Mouse (Mus musculus) heart, embryonic 11.5 days (tissue): ENCODE measurements around the gene Gm20388. TPM values are rescaled to one million over a fixed set of nuclear protein-coding genes. Genes with fewer than 3 reads are reported as not detected.

Source experiments
- ATAC-seq: fragments of 200-750 bp; cut with Nextera tagmentation; replicated peaks from 2 replicates; pipeline ENCODE4 v1.8.0; 2017; ENCODE audit warnings: moderate library complexity; ENCODE audit not compliant: insufficient number of reproducible peaks, low FRiP score, low TSS enrichment
- H3K27ac ChIP-seq: fragments of 300-500 bp; sonication (generic); 2 replicates; pipeline ENCODE4 v1.5.1; 2014; ENCODE audit warnings: mild to moderate bottlenecking, low read depth, low read length
- H3K27me3 ChIP-seq: fragments of 300-500 bp; sonication (generic); 2 replicates; pipeline ENCODE4 v1.6.1; 2014; ENCODE audit warnings: mild to moderate bottlenecking, low read length, mixed read lengths; ENCODE audit not compliant: control insufficient read depth, insufficient read depth
- H3K36me3 ChIP-seq: fragments of 300-500 bp; sonication (generic); 2 replicates; pipeline ENCODE4 v1.6.1; 2014; ENCODE audit warnings: mild to moderate bottlenecking, low read length, moderate library complexity, mixed read lengths; ENCODE audit not compliant: control insufficient read depth, insufficient read depth
- H3K4me1 ChIP-seq: fragments of 300-500 bp; sonication (generic); 2 replicates; pipeline ENCODE4 v1.6.1; 2014; ENCODE audit warnings: low read length; ENCODE audit not compliant: control insufficient read depth, insufficient read depth
- H3K4me2 ChIP-seq: fragments of 300-500 bp; sonication (generic); 2 replicates; pipeline ENCODE4 v1.6.1; 2014; ENCODE audit warnings: mild to moderate bottlenecking, moderate library complexity
- H3K4me3 ChIP-seq: fragments of 300-500 bp; sonication (generic); 2 replicates; pipeline ENCODE4 v1.5.1; 2014; ENCODE audit warnings: low read depth, low read length
- H3K9ac ChIP-seq: fragments of 300-500 bp; sonication (generic); 2 replicates; pipeline ENCODE4 v1.6.1; 2014; ENCODE audit warnings: mild to moderate bottlenecking, low read depth, low read length, moderate library complexity
- H3K9me3 ChIP-seq: fragments of 300-500 bp; sonication (generic); replicated peaks from 2 replicates; pipeline ENCODE4 v1.6.1; 2016; ENCODE audit warnings: low read length; ENCODE audit not compliant: control insufficient read depth
- WGBS: fragments of 180-500 bp; shearing (Covaris S2); extraction: QIAGEN DNeasy Blood & Tissue Kit; methylation state at CpG from one replicate; pipeline ENCODE4 v1.1.7; 2014; ENCODE audit not compliant: insufficient replicate concordance; 5-methylcytosine and 5-hydroxymethylcytosine counted together
- polyA plus RNA-seq: library from polyadenylated mRNA; unstranded; fragments of >200 nt; fragmentation: Nextera tagmentation; extraction: Ambion mirVana; gene quantifications from 2 replicates; pipeline ENCODE4 v1.2.1, GENCODE M21; 2014

Gene Gm20388
- polyA plus RNA-seq, 1 experiment from 2014 or later, result 6.4 TPM

GRCm38 (mm10) chr8:121107668-121108656 is 1197.3 kb downstream of the Gm20388 start, which contains the start of gene Mthfsd:
TSS of gene Mthfsd (minus strand) at chr8:121108392.
- Histone ChIP-seq H3K9ac (peak within 1 kb of the TSS; percentile 93), H3K27me3 (0 out of 2 replicates have a peak, but pooled peaks cover 5% of the 10 kb centered on the region), H3K9me3 (no peaks in the 10 kb centered on the region), H3K36me3 (no peaks in the 10 kb centered on the region), H3K27ac (peak within 1 kb of the TSS; percentile 74), H3K4me3 (peak within 1 kb of the TSS; percentile 88), H3K4me1 (peaks cover 14% of the 10 kb centered on the region), H3K4me2 (peak within 1 kb of the TSS; percentile 69)
- ATAC-seq, result peak; percentile 87
- WGBS, result 1% methylated on average over 75 of the region's 75 CpGs

GRCm38 (mm10) chr8:121108657-121109056 is 1198.0 kb downstream of the Gm20388 start:
- H3K27ac ChIP-seq, result no peak overlapping the region
- no peaks in the 10 kb centered on the region for H3K36me3 ChIP-seq
- peaks cover 7% of the 10 kb centered on the region for H3K27me3 ChIP-seq
- 16% methylated on average over 5 of the region's 5 CpGs for WGBS
- peak overlapping the region; percentile 93 for H3K9ac ChIP-seq
- H3K4me2 ChIP-seq, result peak overlapping the region; percentile 69
- no peaks in the 10 kb centered on the region for H3K9me3 ChIP-seq
- H3K4me3 ChIP-seq, result peak overlapping the region; percentile 88
- peaks cover 14% of the 10 kb centered on the region for H3K4me1 ChIP-seq
- no peak for ATAC-seq

- Histone ChIP-seq H3K27me3 (peaks cover 28% of the 10 kb centered on the region), H3K4me1 (peaks cover 14% of the 10 kb centered on the region), H3K36me3 (no peaks in the 10 kb centered on the region), H3K27ac (no peak overlapping the region), H3K4me3 (no peak overlapping the region), H3K9ac (no peak overlapping the region), H3K9me3 (no peaks in the 10 kb centered on the region), H3K4me2 (no peak overlapping the region)
- ATAC-seq, result no peak
- WGBS, result 32% methylated on average over 7 of the region's 7 CpGs
Measured at GRCm38 (mm10) chr8:121111145-121111907, 1200.7 kb downstream of the Gm20388 start.

DNA sequence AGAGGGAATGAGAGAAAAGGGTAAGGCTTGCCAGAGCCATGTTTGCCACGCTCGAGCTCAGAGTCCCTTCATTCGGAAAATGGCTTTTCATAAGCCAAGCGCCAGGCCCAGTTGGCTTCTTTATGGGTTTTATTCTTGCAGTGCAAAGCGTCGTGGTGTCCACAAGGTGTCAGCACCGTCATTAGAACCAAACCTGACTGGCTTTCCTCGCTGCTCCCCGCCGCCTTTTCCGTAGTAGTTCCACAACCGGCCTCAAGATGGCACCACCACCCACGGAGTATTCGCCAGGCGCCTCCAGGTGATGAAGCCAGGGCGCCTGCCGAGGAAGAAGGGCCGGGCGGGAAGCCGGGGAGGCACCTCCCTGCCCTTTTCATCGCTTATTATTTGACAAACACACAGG is 1202.6 kb downstream of the Gm20388 start:
- 2% methylated on average over 21 of the region's 21 CpGs for WGBS
- Histone ChIP-seq H3K36me3 (no peaks in the 10 kb centered on the region), H3K9ac (no peak overlapping the region), H3K4me1 (peaks cover 16% of the 10 kb centered on the region), H3K4me2 (peak overlapping the region; percentile 33), H3K27ac (no peak overlapping the region), H3K4me3 (no peak overlapping the region), H3K9me3 (no peaks in the 10 kb centered on the region), H3K27me3 (peaks cover 47% of the 10 kb centered on the region)
- ATAC-seq, result no peak

DNA sequence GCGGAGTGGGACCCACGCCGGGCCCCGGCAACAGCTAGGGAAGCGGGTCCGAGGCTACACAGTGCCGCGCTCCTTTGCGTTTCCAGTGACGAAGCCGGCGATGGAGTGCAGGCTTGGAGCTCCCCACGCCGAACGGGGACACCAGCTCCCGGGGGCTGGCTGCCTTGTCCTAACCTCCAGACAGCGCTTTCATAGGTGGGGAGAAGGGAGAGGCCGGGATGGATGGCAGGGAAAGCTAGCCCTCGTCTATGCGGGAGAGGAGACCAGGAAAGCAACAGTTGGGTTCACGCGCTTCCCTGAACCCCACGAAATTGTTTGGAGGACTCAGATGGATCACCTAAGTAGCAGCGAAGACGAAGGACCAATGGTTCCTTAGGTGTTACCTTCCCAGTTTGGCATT is 1204.5 kb downstream of the Gm20388 start:
- no peaks in the 10 kb centered on the region for H3K36me3 ChIP-seq
- peaks cover 13% of the 10 kb centered on the region for H3K4me1 ChIP-seq
- peaks cover 60% of the 10 kb centered on the region for H3K27me3 ChIP-seq
- H3K4me3 ChIP-seq, result peak overlapping the region; percentile 35
- H3K4me2 ChIP-seq, result peak overlapping the region; percentile 91
- H3K27ac ChIP-seq, result no peak overlapping the region
- WGBS, result 3% methylated on average over 25 of the region's 25 CpGs
- no peaks in the 10 kb centered on the region for H3K9me3 ChIP-seq
- H3K9ac ChIP-seq, result peak overlapping the region; percentile 59
- ATAC-seq, result no peak

- H3K27ac ChIP-seq, result peak within 1 kb of the TSS; percentile 97
- WGBS, result under 1% methylated on average over 25 of the region's 25 CpGs
- no peaks in the 10 kb centered on the region for H3K36me3 ChIP-seq
- peak within 1 kb of the TSS; percentile 75 for H3K4me3 ChIP-seq
- H3K4me1 ChIP-seq, result peaks cover 13% of the 10 kb centered on the region
- no peaks in the 10 kb centered on the region for H3K9me3 ChIP-seq
- peak within 1 kb of the TSS; percentile 86 for H3K9ac ChIP-seq
- H3K27me3 ChIP-seq, result peaks cover 68% of the 10 kb centered on the region
- peak; percentile 49; the same call in 1 of the 2 replicates for ATAC-seq
- H3K4me2 ChIP-seq, result peak within 1 kb of the TSS; percentile 91
Measured at GRCm38 (mm10) chr8:121115948-121116347, 1205.3 kb downstream of the Gm20388 start, which contains the start of gene Foxc2. TSS of gene Foxc2 (plus strand) at chr8:121116171.

DNA sequence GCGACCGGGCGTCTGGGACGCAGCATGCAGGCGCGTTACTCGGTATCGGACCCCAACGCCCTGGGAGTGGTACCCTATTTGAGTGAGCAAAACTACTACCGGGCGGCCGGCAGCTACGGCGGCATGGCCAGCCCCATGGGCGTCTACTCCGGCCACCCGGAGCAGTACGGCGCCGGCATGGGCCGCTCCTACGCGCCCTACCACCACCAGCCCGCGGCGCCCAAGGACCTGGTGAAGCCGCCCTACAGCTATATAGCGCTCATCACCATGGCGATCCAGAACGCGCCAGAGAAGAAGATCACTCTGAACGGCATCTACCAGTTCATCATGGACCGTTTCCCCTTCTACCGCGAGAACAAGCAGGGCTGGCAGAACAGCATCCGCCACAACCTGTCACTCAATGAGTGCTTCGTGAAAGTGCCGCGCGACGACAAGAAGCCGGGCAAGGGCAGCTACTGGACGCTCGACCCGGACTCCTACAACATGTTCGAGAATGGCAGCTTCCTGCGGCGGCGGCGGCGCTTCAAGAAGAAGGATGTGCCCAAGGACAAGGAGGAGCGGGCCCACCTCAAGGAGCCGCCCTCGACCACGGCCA is 1206.0 kb downstream of the Gm20388 start:
- WGBS, result under 1% methylated on average over 55 of the region's 55 CpGs
- H3K4me1 ChIP-seq, result peaks cover 13% of the 10 kb centered on the region
- peaks cover 75% of the 10 kb centered on the region for H3K27me3 ChIP-seq
- H3K9ac ChIP-seq, result peak overlapping the region; percentile 86
- peak overlapping the region; percentile 97 for H3K27ac ChIP-seq
- no peaks in the 10 kb centered on the region for H3K36me3 ChIP-seq
- no peaks in the 10 kb centered on the region for H3K9me3 ChIP-seq
- peak overlapping the region; percentile 75 for H3K4me3 ChIP-seq
- peak; percentile 55; the same call in 1 of the 2 replicates for ATAC-seq
- H3K4me2 ChIP-seq, result peak overlapping the region; percentile 91

GRCm38 (mm10) chr8:121117186-121117651 is 1206.6 kb downstream of the Gm20388 start:
- no peak for ATAC-seq
- Histone ChIP-seq H3K36me3 (no peaks in the 10 kb centered on the region), H3K4me2 (peak overlapping the region; percentile 91), H3K9me3 (no peaks in the 10 kb centered on the region), H3K27ac (peak overlapping the region; percentile 97), H3K9ac (peak overlapping the region; percentile 86), H3K27me3 (peaks cover 80% of the 10 kb centered on the region), H3K4me1 (peaks cover 13% of the 10 kb centered on the region), H3K4me3 (peak overlapping the region; percentile 75)
- WGBS, result under 1% methylated on average over 62 of the region's 62 CpGs
